Mouse (Mus musculus): ENCODE results near the gene Rbm5. TPM values are rescaled to one million over a fixed set of nuclear protein-coding genes. Genes with fewer than 3 reads are reported as not detected.

Gene Rbm5
- total RNA-seq, 4 experiments from 2014 or later = 91.2 to 204 (median 127) TPM

DNA sequence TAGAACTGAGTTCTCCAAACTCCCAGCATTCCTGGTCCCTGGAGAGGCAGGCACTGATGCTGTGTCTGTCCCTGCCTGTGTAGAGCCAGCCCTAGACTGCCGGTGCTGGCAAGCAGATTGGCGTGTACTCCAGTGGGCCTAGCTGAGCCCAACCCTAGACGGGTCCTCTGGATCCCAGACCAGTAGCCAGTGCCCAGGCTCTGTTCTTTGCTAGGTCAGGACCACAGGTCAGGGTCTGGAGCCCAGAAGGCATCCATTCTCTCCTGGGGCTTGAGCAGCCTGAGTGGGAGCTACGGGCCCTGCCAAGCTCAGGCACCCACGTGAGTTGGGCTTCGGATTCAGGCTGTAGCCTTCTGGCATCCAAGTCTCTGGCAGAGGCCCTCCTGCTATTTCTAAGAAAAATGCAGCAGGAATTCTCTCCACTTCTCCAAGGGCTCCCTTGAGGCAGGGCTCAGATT is 70.7 kb downstream of the Rbm5 start:
- DNase-seq = no peak

DNA sequence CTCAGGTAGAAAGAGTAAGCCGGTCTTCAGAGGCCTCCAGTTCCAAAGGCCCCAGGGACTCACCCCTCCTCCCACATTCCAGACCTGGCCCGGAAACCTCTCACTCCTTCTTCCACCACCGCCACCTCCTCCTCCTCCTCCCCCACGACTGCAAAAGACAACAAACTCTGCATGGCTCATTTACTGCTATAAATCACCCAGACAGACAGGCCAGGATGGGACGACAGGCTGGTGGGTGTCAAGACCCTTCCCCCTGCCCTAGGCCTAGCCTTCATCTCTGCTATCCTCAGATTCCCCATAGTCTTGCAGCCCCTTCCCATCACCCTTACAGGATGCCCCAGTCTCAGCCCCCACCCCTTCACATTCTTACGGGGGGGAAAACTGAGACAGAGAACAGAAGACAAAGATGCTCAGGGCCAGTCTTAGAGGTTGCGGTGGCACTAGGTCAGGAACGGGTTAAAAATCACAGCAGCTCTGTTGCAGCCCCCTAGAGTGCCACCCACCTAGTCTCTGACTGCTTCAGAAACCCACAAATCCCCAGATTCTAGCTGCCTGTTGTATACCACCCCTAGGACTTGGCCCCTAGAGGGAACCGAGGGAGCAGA is 71.3 kb downstream of the Rbm5 start:
- DNase-seq = no peak

DNA sequence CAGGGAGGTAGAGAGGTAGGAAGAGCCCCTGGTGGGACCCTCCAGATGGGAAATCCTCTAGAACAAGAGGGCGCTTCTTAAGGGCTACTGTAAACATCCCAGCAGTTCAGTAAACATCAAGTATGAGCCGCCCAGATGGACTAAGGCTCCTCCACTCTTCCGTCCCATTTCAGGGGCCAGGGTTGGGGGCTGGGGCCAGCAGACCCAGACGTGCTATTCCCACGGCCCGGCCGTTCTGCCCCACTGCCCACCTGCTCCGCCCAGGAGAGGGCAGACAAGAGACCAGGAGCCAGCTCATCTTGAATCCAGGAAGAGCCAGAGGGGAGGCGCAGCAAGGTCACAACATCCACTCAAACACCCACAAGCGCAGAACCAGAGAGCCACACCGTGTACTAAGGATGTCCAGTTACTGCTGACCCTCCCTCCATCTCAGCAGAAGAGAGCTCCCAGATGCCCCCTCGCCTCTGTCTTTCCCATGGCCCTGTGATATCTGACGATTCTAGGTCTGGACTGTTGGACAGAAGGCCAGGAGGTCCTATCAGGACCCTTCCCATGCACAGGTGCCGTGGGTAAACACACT is 72.1 kb downstream of the Rbm5 start:
- no peak for DNase-seq

DNA sequence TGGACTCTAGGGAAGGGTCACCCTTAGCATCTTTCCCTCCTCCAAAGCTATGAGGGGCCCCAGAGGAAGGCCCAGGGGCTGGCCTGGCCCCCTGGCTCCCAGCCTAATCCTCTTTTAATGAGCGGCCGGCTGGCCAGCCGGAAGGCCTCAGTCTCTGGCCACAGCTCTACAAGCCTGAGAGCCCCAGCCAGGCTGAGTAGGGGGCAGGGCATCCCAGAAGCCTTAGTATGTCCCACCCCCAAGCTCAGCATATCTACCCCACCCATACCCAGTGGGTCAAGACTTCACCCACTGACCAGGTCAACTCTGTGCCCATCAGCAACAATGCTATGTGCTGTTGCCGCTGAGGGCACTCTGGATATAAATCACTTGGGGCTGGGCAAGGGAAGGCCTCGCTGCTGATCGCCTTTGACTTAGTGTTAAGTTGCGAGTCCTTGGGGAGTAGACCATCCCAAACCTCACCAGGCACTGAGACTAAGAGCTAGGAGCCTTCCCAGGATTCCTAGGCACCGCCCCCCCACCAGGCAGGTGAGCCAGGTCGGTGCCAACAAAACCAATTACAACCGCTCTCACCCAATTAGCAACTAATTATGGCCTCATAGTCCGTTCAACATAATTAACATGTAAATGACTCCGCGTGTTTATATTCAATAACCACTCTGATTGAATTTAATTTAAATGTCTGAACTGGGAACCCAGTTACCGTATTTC is 72.8 kb downstream of the Rbm5 start:
- DNase-seq = no peak

DNA sequence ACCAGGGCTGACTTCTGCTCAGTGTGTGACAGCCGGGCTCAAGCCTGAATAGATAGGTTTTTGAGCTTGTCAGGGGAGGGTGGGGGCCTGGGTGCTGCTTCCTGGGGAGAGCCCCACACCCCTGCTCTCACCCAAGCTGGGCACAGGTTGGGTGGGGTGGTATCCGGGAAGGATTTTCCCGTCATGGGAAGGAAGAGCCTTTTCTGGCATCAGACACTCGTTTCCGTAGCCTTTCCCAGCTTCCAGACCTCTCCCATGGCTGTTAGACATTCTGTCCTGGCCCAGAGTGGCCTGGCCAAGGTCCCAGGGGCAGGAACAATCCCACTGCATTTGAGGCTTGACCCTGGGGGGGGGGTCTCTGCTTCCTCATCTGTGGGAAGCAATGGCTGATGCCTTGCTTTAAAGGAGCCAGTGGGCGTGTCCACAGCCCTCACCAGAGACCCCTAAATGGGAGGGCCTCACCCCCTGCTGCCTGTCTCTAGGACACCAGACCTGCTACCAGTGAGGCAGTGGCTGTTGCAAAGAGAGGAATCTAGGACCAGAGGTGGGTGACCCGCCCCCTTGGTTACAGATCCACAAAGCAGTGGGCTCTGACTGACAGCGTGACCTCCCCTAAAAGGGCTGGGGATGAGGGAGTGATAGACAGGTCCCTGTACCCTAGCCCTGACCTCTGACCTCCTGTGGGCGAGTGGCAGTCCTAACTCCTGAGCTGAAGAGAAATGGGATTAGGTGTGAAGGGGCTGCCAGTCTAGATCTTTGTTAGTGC is 73.8 kb downstream of the Rbm5 start:
- no peak for DNase-seq

DNA sequence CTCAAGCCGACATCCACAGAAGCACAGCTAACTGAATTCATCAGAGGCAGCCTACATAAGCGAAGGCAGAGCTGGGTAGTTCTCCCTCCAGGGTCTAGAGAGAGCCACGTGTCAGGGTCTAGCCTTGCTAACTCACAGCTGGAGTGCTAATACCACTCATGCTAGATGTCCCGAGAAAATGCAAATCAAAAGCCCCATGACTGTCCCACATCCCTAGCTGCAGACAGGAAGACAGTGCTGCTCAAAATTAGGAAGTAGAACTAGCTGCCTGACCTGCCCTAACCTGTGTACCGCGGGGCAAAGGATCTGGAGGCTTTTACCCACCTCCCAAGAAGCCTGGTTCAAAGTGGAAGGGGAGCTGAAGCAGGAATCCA is 74.7 kb downstream of the Rbm5 start:
- DNase-seq = no peak

DNA sequence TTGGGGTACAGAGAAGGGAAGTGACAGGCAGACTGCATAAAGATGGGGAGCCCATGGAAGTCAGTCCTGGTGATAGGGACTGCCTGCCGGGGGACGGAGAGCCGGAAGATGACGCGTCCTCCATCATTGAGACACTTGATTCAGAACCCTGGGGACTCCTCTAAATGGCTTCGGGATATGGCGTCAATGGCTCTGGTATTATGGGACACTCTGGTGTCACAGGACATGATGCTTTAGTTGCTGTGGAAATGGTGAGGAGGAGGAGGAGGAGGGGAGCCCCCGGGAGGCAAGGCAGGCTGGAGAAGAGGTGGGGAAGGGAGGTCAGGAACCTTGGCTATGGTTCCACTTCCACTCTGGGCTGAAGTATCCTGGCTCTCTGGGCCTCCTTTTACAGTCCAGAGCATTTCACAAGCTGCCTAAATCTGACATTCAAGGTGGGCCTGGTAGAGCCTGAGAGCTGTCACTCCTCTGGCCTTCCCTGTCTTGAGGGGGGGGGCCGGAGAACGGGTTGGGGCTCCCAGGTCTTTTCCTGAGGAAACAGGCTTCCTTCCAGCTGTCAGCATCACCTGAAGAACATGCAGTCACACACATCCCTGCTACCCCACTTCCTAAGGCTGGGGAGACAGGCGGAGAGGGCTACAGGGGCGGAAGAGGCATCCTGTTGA is 75.2 kb downstream of the Rbm5 start:
- DNase-seq = no peak

DNA sequence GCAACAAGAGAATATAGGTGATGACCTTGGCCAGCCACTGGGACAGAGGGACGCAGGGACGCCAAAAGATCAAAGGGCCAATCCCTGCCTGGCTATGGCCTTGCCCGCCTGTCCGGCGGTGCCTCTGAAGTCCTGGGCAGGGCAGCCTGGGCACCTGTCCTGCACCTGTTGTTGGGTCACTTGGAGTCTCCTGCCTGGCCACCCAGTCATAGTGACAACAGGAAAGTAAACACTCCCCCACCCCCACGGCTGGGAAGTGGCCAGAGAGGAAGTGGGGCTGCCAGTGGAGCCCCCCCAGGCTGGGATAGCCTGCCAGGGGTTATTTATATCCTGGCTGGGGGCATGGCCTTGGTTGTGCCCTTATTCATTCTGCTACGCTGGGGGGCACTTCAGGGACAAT is 76.2 kb downstream of the Rbm5 start:
- no peak for DNase-seq

DNA sequence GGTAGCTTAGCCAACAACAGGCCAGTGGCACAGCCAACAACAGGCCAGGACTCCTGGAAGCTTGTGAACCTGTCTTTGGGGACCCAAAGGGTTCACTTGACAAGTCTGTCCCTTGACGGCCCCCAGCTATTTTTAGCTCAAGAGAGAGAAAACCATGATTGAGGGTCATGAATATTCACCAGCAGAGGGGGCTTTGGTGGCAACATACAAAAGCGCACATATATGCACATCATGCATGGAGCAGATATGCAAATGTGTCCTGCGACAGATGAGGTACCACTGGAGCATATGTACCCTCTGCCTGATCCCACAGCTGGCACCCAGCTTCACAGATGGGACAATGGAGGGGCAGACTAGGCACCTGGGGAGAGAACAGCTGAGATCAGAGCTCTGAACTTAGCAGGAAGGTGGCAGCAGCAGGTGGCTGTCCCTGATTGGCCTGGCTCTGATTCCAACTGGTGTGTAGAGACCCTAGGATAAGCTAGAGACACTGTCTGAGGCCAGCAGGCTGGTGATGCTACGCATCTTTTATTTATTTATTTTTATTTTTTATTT is 77.3 kb downstream of the Rbm5 start:
- DNase-seq = no peak

DNA sequence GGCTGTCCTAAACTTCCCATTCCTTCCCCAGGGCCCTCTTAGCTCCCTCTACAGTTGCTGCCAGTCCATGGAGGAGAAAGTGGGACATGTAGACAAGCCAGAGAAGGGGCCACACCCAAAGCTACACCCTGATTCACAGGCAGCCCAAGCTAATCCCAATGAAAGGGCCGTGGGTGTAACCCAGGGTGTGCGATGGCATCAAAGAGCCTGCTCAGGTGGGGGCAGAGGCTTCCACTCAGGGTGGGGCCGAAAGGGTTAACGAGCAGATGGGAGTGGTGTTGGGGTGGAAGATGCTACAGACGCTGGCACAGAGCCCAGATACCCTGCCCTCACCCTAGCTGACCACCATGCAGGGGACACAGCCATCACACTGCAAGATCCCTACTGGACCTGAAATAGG is 78.0 kb downstream of the Rbm5 start:
- DNase-seq = no peak

DNA sequence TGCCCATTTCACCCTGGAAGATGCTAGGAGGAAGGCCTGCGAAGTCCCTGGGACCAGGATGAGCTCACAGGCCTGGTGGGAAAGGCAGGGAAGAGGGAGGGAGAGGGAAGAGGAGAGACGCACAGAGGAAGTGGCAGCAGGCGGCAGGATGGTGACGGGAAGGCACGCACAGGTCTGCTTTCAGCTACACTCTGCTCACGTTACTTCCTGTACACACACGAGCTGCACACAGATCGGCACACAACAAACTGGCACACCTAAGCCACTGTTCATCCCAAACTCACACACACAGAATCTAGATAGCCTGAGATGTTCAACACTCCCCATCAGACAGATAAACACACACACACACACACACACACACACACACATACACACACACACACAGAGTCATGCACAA is 80.4 kb downstream of the Rbm5 start:
- no peak for DNase-seq

Other genes with a start within 250 kb of the Rbm5 start
- gene Tmem115, start 237.1 kb downstream of the Rbm5 start, total RNA-seq (2022) = 10 to 100 TPM; 41.7 to 51.9 (median 46.5) TPM
- gene Cyb561d2, start 228.8 kb downstream of the Rbm5 start, total RNA-seq (2022) = 10 to 100 TPM; 21.1 to 28.3 (median 25.1) TPM
- gene Nprl2, start 228.8 kb downstream of the Rbm5 start, total RNA-seq (2022) = 10 to 100 TPM; 30.3 to 35.9 (median 32.0) TPM
- gene Zmynd10, start 223.7 kb downstream of the Rbm5 start, total RNA-seq (2022) = 1 to 10 TPM in 1 of 4 experiments, under 1 TPM in 2, not detected in 1; 0.41 to 1.7 (median 0.62) TPM
- 10 to 100 TPM; 16.1 to 33.1 (median 26.2) TPM for gene Rassf1, start 219.4 kb downstream of the Rbm5 start, total RNA-seq (2022)
- gene Tusc2, start 207.7 kb downstream of the Rbm5 start, total RNA-seq (2022) = 10 to 100 TPM; 55.1 to 64.1 (median 61.8) TPM
- 10 to 100 TPM; 27.3 to 47.0 (median 36.3) TPM for gene Hyal2, start 203.1 kb downstream of the Rbm5 start, total RNA-seq (2022)
- 10 to 100 TPM in 1 of 4 experiments, 1 to 10 TPM in 3; 7.7 to 14.2 (median 9.3) TPM for gene Hyal1, start 194.1 kb downstream of the Rbm5 start, total RNA-seq (2022)
- gene Naa80, start 192.1 kb downstream of the Rbm5 start, total RNA-seq (2022) = 10 to 100 TPM; 15.3 to 20.1 (median 17.0) TPM
- gene Hyal3, start 190.2 kb downstream of the Rbm5 start, total RNA-seq (2022) = 1 to 10 TPM; 1.5 to 2.3 (median 2.0) TPM
- gene Ifrd2, start 183.4 kb downstream of the Rbm5 start, total RNA-seq (2022) = 10 to 100 TPM; 36.7 to 49.1 (median 39.8) TPM
- gene Sema3b, start 161.8 kb downstream of the Rbm5 start, total RNA-seq (2022) = 1 to 10 TPM; 5.0 to 7.7 (median 6.2) TPM
- 100 to 1,000 TPM; 229 to 382 (median 295) TPM for gene Gnai2, start 135.6 kb downstream of the Rbm5 start, total RNA-seq (2022)
- gene Slc38a3, start 101.5 kb downstream of the Rbm5 start, total RNA-seq (2022) = 1 to 10 TPM in 1 of 4 experiments, under 1 TPM in 3; 0.31 to 2.2 (median 0.74) TPM
- gene Gnat1, start 91.3 kb downstream of the Rbm5 start, total RNA-seq (2022) = under 1 TPM in 1 of 4 experiments, not detected in 3; 0.74 TPM
- gene Sema3f, start 60.5 kb downstream of the Rbm5 start, total RNA-seq (2022) = 10 to 100 TPM; 25.0 to 41.2 (median 29.8) TPM
- 10 to 100 TPM; 51.7 to 91.6 (median 58.9) TPM for gene Rbm6, start 102.2 kb upstream of the Rbm5 start, total RNA-seq (2022)
- gene Mon1a, start 117.2 kb upstream of the Rbm5 start, total RNA-seq (2022) = 10 to 100 TPM; 19.5 to 22.1 (median 20.1) TPM
- gene Mst1r, start 135.9 kb upstream of the Rbm5 start, total RNA-seq (2022) = 10 to 100 TPM; 10.3 to 28.6 (median 17.9) TPM
- gene Actl11, start 157.5 kb upstream of the Rbm5 start, total RNA-seq (2022) = not detected
- 10 to 100 TPM in 2 of 4 experiments, 1 to 10 TPM in 2; 6.4 to 11.1 (median 9.7) TPM for gene Camkv, start 164.7 kb upstream of the Rbm5 start, total RNA-seq (2022)
- 1 to 10 TPM; 2.2 to 7.0 (median 4.2) TPM for gene Traip, start 179.1 kb upstream of the Rbm5 start, total RNA-seq (2022)
- 10 to 100 TPM; 17.4 to 48.9 (median 25.9) TPM for gene Uba7, start 204.5 kb upstream of the Rbm5 start, total RNA-seq (2022)
- gene Gm20661, start 212.1 kb upstream of the Rbm5 start, total RNA-seq (2022) = under 1 TPM in 3 of 4 experiments, not detected in 1; 0.32 to 0.43 (median 0.37) TPM
- gene Inka1, start 214.9 kb upstream of the Rbm5 start, total RNA-seq (2022) = 1 to 10 TPM; 4.7 to 6.0 (median 5.0) TPM
- 1 to 10 TPM in 2 of 4 experiments, under 1 TPM in 2; 0.66 to 1.3 (median 1.0) TPM for gene Cdhr4, start 221.5 kb upstream of the Rbm5 start, total RNA-seq (2022)
- 1 to 10 TPM in 3 of 4 experiments, not detected in 1; 3.8 to 7.4 (median 4.0) TPM for gene Gm20662, start 225.4 kb upstream of the Rbm5 start, total RNA-seq (2022)
- gene Ip6k1, start 231.5 kb upstream of the Rbm5 start, total RNA-seq (2022) = 100 to 1,000 TPM; 138 to 184 (median 167) TPM

Measured in adrenal gland, adult 8-10 months (tissue).